Mouse (Mus musculus): Measurements from ENCODE around the gene Hrasls. TPM values are rescaled to one million over a fixed set of nuclear protein-coding genes. Genes with fewer than 3 reads are reported as not detected.
A peak's percentile ranks its signal among the peaks of the same experiment; 100 is the strongest.

Hrasls gene
- total RNA-seq, 2 experiments from 2014 or later: 63.0 to 63.8 TPM

GRCm38 (mm10) chr16:29205581-29205980, 3.9 kb upstream of the Hrasls start:
- no peak for TF ChIP-seq CTCF (IDR thresholded peaks at IDR 0.05)
- H3K27ac ChIP-seq: no peak overlapping the region
- intact Hi-C loops (cut with DNase I): loop anchor here (5.0 kb wide), 1 partner anchor 363 kb away; no protein-coding TSS in a partner anchor

GRCm38 (mm10) chr16:29208841-29209240, 654 bp upstream of the Hrasls start:
- peak overlapping the region; percentile 97 for H3K27ac ChIP-seq
- peak overlapping the region; percentile 76 for H3K4me3 ChIP-seq
- DNase-seq: peak; percentile 85
- intact Hi-C loops (cut with DNase I): loop anchor here (5.0 kb wide), 1 partner anchor 367 kb away; no protein-coding TSS in a partner anchor
- TF ChIP-seq CTCF (IDR thresholded peaks at IDR 0.05): no peak

More at GRCm38 (mm10) chr16:29205581-29205980, 3.9 kb upstream of the Hrasls start:
- no peak for DNase-seq
- H3K4me3 ChIP-seq: no peak overlapping the region

GRCm38 (mm10) chr16:29216395-29217295, 7.2 kb downstream of the Hrasls start:
- no peak for DNase-seq
- no peak for TF ChIP-seq CTCF (IDR thresholded peaks at IDR 0.05)
- intact Hi-C loops (cut with DNase I): no loop called here
- H3K27ac ChIP-seq: no peak overlapping the region
- no peak overlapping the region for H3K4me3 ChIP-seq

GRCm38 (mm10) chr16:29235951-29236350, 26.5 kb downstream of the Hrasls start:
- TF ChIP-seq CTCF (IDR thresholded peaks at IDR 0.05): no peak
- Histone ChIP-seq H3K27ac (no peak overlapping the region), H3K4me3 (no peak overlapping the region)
- intact Hi-C loops (cut with DNase I): no loop called here
- no peak for DNase-seq

GRCm38 (mm10) chr16:29254325-29254724, 44.8 kb downstream of the Hrasls start:
- DNase-seq: no peak
- Histone ChIP-seq H3K4me3 (no peak overlapping the region), H3K27ac (no peak overlapping the region)
- intact Hi-C loops (cut with DNase I): no loop called here
- TF ChIP-seq CTCF (IDR thresholded peaks at IDR 0.05): no peak

Other genes starting within 250 kb of the Hrasls start
- gene Atp13a5, start 169.0 kb downstream of the Hrasls start, total RNA-seq (2021): 1 to 10 TPM; 3.5 to 5.1 TPM

Measured in gastrocnemius, adult 2 months (tissue).